Mouse (Mus musculus) CH12.LX (cell line): Measurements from ENCODE around the gene Gna12. TPM values are rescaled to one million over a fixed set of nuclear protein-coding genes. Genes with fewer than 3 reads are reported as not detected.

Experiments used
- DNase-seq: peaks from one replicate; pipeline ENCODE4 v3.0.0-alpha.2; 2013; ENCODE audit errors: extremely low read depth
- H3K27ac ChIP-seq: 2 replicates; pipeline ENCODE4 v1.5.1; 2012; ENCODE audit warnings: low read depth, mild to moderate bottlenecking, control low read depth, moderate library complexity; ENCODE audit not compliant: insufficient read depth
- H3K27me3 ChIP-seq: replicated peaks from 2 replicates; pipeline ENCODE3; 2012; ENCODE audit warnings: inconsistent platforms
- H3K36me3 ChIP-seq, 2 experiments: replicated peaks in 1 of 2; 2 replicates each; pipeline versions ENCODE3 to v1.6.1; 2012; ENCODE audit warnings: inconsistent platforms in 1 of 2, low read length in 1 of 2, mild to moderate bottlenecking in 1 of 2, mixed read lengths in 1 of 2, moderate library complexity in 1 of 2; ENCODE audit not compliant: control insufficient read depth in 1 of 2, insufficient read depth in 1 of 2
- H3K4me1 ChIP-seq, 2 experiments: 2 replicates each; pipeline ENCODE4 v1.6.1; 2012; ENCODE audit warnings: inconsistent platforms in 1 of 2, moderate library complexity in 1 of 2; ENCODE audit not compliant: insufficient read depth in 2 of 2, control insufficient read depth in 1 of 2
- H3K4me2 ChIP-seq: 2 replicates; pipeline ENCODE4 v1.6.1; 2012; ENCODE audit warnings: low read depth, mild to moderate bottlenecking, control low read depth; ENCODE audit not compliant: poor library complexity, insufficient read depth, severe bottlenecking
- H3K4me3 ChIP-seq, 3 experiments: fragments of 150-350 bp in 1 of 3; sonication (generic) in 1 of 3; replicated peaks in 1 of 3; 2 replicates each; pipeline versions ENCODE3 to v1.5.1; 2011 to 2012; ENCODE audit warnings: low read depth in 2 of 3, low read length in 2 of 3, mild to moderate bottlenecking in 2 of 3, moderate library complexity in 2 of 3, control low read depth in 1 of 3, improper control_type of control experiment in 1 of 3, inconsistent platforms in 1 of 3, mixed read lengths in 1 of 3; ENCODE audit not compliant: poor library complexity in 1 of 3
- H3K79me2 ChIP-seq: replicated peaks from 2 replicates; pipeline ENCODE4 v1.6.1; 2012; ENCODE audit warnings: mild to moderate bottlenecking, moderate library complexity; ENCODE audit not compliant: control insufficient read depth, poor library complexity, insufficient read depth, severe bottlenecking; ENCODE audit errors: extremely low read depth
- H3K9ac ChIP-seq: 2 replicates; pipeline ENCODE4 v1.6.1; 2012; ENCODE audit warnings: low read depth, mild to moderate bottlenecking, control low read depth, moderate library complexity; ENCODE audit not compliant: insufficient read depth
- H3K9me3 ChIP-seq: replicated peaks from 2 replicates; pipeline ENCODE3; 2012; ENCODE audit warnings: low read length, inconsistent platforms, mixed read lengths
- CHD1 ChIP-seq: IDR thresholded peaks from 2 replicates; pipeline ENCODE4 v1.6.1; 2012; ENCODE audit warnings: low read depth, low read length, improper control_type of control experiment, inconsistent platforms
- CHD2 ChIP-seq: IDR thresholded peaks from 2 replicates; pipeline ENCODE4 v1.6.1; 2011; ENCODE audit warnings: low read length, improper control_type of control experiment
- HCFC1 ChIP-seq: IDR thresholded peaks from 2 replicates; pipeline ENCODE4 v1.6.1; 2012; ENCODE audit warnings: low read depth, mild to moderate bottlenecking, inconsistent platforms, low read length, improper control_type of control experiment
- JUN ChIP-seq: IDR thresholded peaks from 2 replicates; pipeline ENCODE4 v1.6.1; 2011; ENCODE audit warnings: low read depth, mild to moderate bottlenecking, low read length, improper control_type of control experiment, moderate library complexity; ENCODE audit not compliant: insufficient read depth
- JUND ChIP-seq: conservative IDR thresholded peaks from 2 replicates; pipeline ENCODE4 v1.6.1; 2011; ENCODE audit warnings: low read depth, low read length, improper control_type of control experiment
- KAT2A ChIP-seq: IDR thresholded peaks from 2 replicates; pipeline ENCODE4 v1.6.1; 2012; ENCODE audit warnings: low read length, improper control_type of control experiment, inconsistent platforms; ENCODE audit not compliant: insufficient replicate concordance
- MAFK ChIP-seq: IDR thresholded peaks from 2 replicates; pipeline ENCODE4 v1.6.1; 2011; ENCODE audit warnings: low read length, improper control_type of control experiment; ENCODE audit not compliant: insufficient replicate concordance
- MAX ChIP-seq: IDR thresholded peaks from 2 replicates; pipeline ENCODE4 v1.6.1; 2011; ENCODE audit warnings: low read length, improper control_type of control experiment
- MAZ ChIP-seq: IDR thresholded peaks from 2 replicates; pipeline ENCODE4 v1.6.1; 2012; ENCODE audit warnings: low read depth, mild to moderate bottlenecking, inconsistent platforms, low read length, improper control_type of control experiment, moderate library complexity
- MEF2A ChIP-seq: IDR thresholded peaks from 2 replicates; pipeline ENCODE4 v1.6.1; 2014; ENCODE audit warnings: low read depth, mild to moderate bottlenecking, inconsistent platforms, low read length, improper control_type of control experiment, borderline replicate concordance
- MXI1 ChIP-seq: IDR thresholded peaks from 2 replicates; pipeline ENCODE4 v1.6.1; 2011; ENCODE audit warnings: mild to moderate bottlenecking, low read depth, low read length, improper control_type of control experiment
- MYC ChIP-seq: IDR thresholded peaks from 2 replicates; pipeline ENCODE4 v1.6.1; 2011; ENCODE audit warnings: low read depth, mild to moderate bottlenecking, improper control_type of control experiment, low read length
- NRF1 ChIP-seq: IDR thresholded peaks from 2 replicates; pipeline ENCODE4 v1.6.1; 2014; ENCODE audit warnings: low read depth, mild to moderate bottlenecking, inconsistent platforms, low read length, improper control_type of control experiment, moderate library complexity
- PAX5 ChIP-seq: IDR thresholded peaks from 2 replicates; pipeline ENCODE4 v1.6.1; 2012; ENCODE audit warnings: low read length, inconsistent platforms, mixed read lengths
- POLR2A ChIP-seq: IDR thresholded peaks from 2 replicates; pipeline ENCODE4 v1.6.1; 2011; ENCODE audit warnings: low read depth, mild to moderate bottlenecking, improper control_type of control experiment, low read length
- RCOR1 ChIP-seq: conservative IDR thresholded peaks from 2 replicates; pipeline ENCODE4 v1.6.1; 2012; ENCODE audit warnings: low read depth, mild to moderate bottlenecking, inconsistent platforms, low read length, improper control_type of control experiment
- TBP ChIP-seq: conservative IDR thresholded peaks from 2 replicates; pipeline ENCODE4 v1.6.1; 2011; ENCODE audit warnings: low read depth, low read length, improper control_type of control experiment
- TCF12 ChIP-seq: IDR thresholded peaks from 2 replicates; pipeline ENCODE4 v1.6.1; 2014; ENCODE audit warnings: low read depth, mild to moderate bottlenecking, inconsistent platforms, low read length, improper control_type of control experiment
- UBTF ChIP-seq: IDR thresholded peaks from 2 replicates; pipeline ENCODE4 v1.6.1; 2012; ENCODE audit warnings: low read depth, mild to moderate bottlenecking, inconsistent platforms, low read length, improper control_type of control experiment, moderate library complexity
- USF1 ChIP-seq: IDR thresholded peaks from 2 replicates; pipeline ENCODE4 v1.6.1; 2014; ENCODE audit warnings: low read depth, mild to moderate bottlenecking, inconsistent platforms, low read length, improper control_type of control experiment
- USF2 ChIP-seq: conservative IDR thresholded peaks from 2 replicates; pipeline ENCODE4 v1.6.1; 2011; ENCODE audit warnings: low read depth, low read length, improper control_type of control experiment
- ZC3H11A ChIP-seq: IDR thresholded peaks from 2 replicates; pipeline ENCODE4 v1.6.1; 2012; ENCODE audit warnings: low read depth, mild to moderate bottlenecking, inconsistent platforms, low read length, improper control_type of control experiment
- ZKSCAN1 ChIP-seq: IDR thresholded peaks from 2 replicates; pipeline ENCODE4 v1.6.1; 2012; ENCODE audit warnings: low read depth, inconsistent platforms, low read length, improper control_type of control experiment, borderline replicate concordance
- ZNF384 ChIP-seq: IDR thresholded peaks from 2 replicates; pipeline ENCODE4 v1.6.1; 2012; ENCODE audit warnings: low read depth, low read length, improper control_type of control experiment, inconsistent platforms
- dilution Hi-C: fragments of 300-500 bp; cut with MboI; formaldehyde crosslinking; loops from 2 replicates; pipeline ENCODE4 v1.14.3; 2020; ENCODE audit warnings: low sequenced_read_pairs; ENCODE audit not compliant: extremely low pct_unique_long_range_greater_than_20kb, extremely low pct_ligation_motif_present
- in situ Hi-C: fragments of 300-500 bp; cut with MboI; formaldehyde crosslinking; loops from 3 replicates; pipeline ENCODE4 v1.14.3; 2019; ENCODE audit warnings: low sequenced_read_pairs, low pct_ligation_motif_present, low pct_unique_long_range_greater_than_20kb, mixed read lengths
- polyA plus RNA-seq: library from polyadenylated mRNA; unstranded; fragments of >175 nt; gene quantifications from 2 replicates; pipeline ENCODE4 v1.2.1, GENCODE M21; 2012; ENCODE audit warnings: low read depth; ENCODE audit not compliant: insufficient read length
- total RNA-seq, 2 experiments: library from RNA; depleted of rRNA; stranded (reverse); fragments of 300-350 nt in 1 of 2; fragments of >200 nt in 1 of 2; gene quantifications; 2 replicates each; pipeline ENCODE4 v1.2.3; 2012 to 2014

Gene Gna12
- total and polyA plus RNA-seq, 3 experiments, result 11.5 to 15.8 (median 15.4) TPM

DNA sequence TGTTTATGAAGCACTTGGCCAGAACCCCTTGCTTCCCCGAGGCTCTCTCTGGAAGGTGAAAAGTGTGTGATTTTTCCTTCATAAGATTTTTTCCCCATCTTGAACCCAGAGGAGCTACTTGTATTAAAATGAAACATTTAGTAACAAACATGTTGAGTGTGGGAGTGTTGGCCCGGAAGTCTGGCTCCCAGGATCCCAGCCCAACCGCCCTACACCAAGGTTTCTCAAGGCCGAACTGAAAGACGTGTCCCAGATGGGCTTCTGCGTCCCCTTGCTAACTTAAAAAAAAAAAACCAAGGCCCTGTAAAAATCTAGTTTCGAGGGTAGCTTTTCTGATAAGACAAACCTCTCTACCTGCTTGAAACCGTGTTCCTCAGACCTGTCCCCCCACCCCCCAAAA, 2.3 kb downstream of the Gna12 start:
- Histone ChIP-seq H3K4me2 (no peak overlapping the region), H3K4me1 (peaks cover 12 to 33% of the 10 kb centered on the region in 2 experiments), H3K36me3 (peaks cover 0 to 6% of the 10 kb centered on the region in 2 experiments), H3K27me3 (peaks cover 1% of the 10 kb centered on the region), H3K9me3 (no peaks in the 10 kb centered on the region), H3K79me2 (no peaks in the 10 kb centered on the region; the same call in 1 of the 2 replicates), H3K9ac (no peak overlapping the region), H3K27ac (no peak overlapping the region), H3K4me3 (no peak overlapping the region)
- in situ Hi-C loops, result loop anchor here (5.0 to 25.0 kb wide), 2 partner anchors 56 to 1484 kb away; no protein-coding TSS in a partner anchor
- TF ChIP-seq MYC (no peak), TCF12 (no peak), PAX5 (no peak), ZC3H11A (no peak), USF1 (no peak), USF2 (no peak), MXI1 (no peak), CHD2 (no peak), ZNF384 (no peak), HCFC1 (no peak), POLR2A (no peak), MEF2A (no peak), NRF1 (no peak), ZKSCAN1 (no peak), UBTF (no peak), TBP (no peak)
- no peak for DNase-seq
- dilution Hi-C loops, result no loop called here

GRCm38 (mm10) chr5:140827413-140827812, 2.8 kb downstream of the Gna12 start:
- H3K27ac ChIP-seq, result no peak overlapping the region
- H3K4me3 ChIP-seq, result no peak overlapping the region
- in situ Hi-C loops (loop anchor here (5.0 to 25.0 kb wide), 2 partner anchors 55 to 1485 kb away; no protein-coding TSS in a partner anchor), dilution Hi-C loops (no loop called here)
- no peak overlapping the region for H3K4me2 ChIP-seq
- TF ChIP-seq CHD1, result no peak
- TF ChIP-seq MAFK, result no peak
- no peak for TF ChIP-seq MAX
- TF ChIP-seq RCOR1, result no peak
- TF ChIP-seq PAX5, result no peak
- TF ChIP-seq JUND, result no peak
- TF ChIP-seq MAZ, result no peak
- no peak for TF ChIP-seq TBP
- no peak for TF ChIP-seq ZKSCAN1
- no peak for TF ChIP-seq MEF2A
- no peak for TF ChIP-seq NRF1
- TF ChIP-seq KAT2A, result no peak
- TF ChIP-seq JUN, result no peak
- TF ChIP-seq POLR2A, result no peak
- TF ChIP-seq CHD2, result no peak
- TF ChIP-seq UBTF, result no peak
- H3K9ac ChIP-seq, result no peak overlapping the region
- H3K79me2 ChIP-seq, result no peaks in the 10 kb centered on the region; the same call in 1 of the 2 replicates
- H3K9me3 ChIP-seq, result no peaks in the 10 kb centered on the region
- no peak for DNase-seq
- peaks cover 1% of the 10 kb centered on the region for H3K27me3 ChIP-seq
- peaks cover 12 to 33% of the 10 kb centered on the region in 2 experiments for H3K4me1 ChIP-seq
- H3K36me3 ChIP-seq, result peaks cover 0 to 6% of the 10 kb centered on the region in 2 experiments
